Mouse (Mus musculus) layer of hippocampus, postnatal 36 days (tissue): ENCODE data around the gene Gm11115. TPM values are rescaled to one million over a fixed set of nuclear protein-coding genes. Genes with fewer than 3 reads are reported as not detected.

Experiments
- DNase-seq, 2 experiments: peaks; one replicate each; pipeline ENCODE4 v3.0.0; 2022
- total RNA-seq, 2 experiments: library from RNA; stranded (reverse); gene quantifications; 2 replicates each; pipeline ENCODE4 v1.2.3; 2021

Gene Gm11115
- not detected for total RNA-seq

DNA sequence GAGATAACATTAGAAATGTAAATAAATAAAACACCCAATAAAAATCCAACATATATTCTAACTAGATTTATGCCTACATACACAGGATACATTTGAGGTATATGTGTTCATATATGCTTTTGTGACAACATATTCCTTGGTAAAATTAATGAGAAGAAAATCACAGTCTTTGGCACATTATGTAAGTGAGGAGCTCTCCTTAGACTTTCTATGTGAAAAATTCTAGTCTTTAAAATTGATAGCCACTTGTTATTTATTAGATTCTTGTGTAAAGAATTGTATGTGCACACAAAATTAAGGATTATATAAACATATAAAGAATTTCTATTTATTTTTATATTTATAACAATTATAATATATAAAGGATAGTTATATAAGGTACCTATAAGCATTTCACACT is at the start of gene Gm11115:
Gene Gm11115 (minus strand): TSS at position 101 of the 400 bp plus-strand sequence.
- no peak for DNase-seq

DNA sequence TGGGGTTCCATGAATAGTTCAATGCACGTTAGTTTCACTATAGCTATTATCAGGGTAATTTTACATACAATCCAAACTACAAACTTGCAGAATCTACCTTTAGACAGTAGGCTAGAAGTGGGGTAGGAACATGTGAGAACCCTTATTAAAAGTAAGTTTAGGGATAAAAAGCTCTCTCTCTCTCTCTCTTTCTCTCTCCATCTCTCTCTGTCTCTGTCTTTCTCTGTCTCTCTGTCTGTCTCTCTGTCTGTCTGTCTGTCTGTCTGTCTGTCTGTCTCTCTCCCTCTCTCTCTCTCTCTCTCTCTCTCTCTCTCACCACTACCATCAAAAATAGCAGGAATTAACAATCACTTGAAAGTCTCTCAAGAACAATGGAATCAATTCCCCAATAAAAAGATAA is 42.5 kb downstream of the Gm11115 start, which contains the start of gene Gm11116:
Gene Gm11116 (minus strand): TSS at position 101 of the 400 bp plus-strand sequence.
- no peak for DNase-seq

Other genes with a start within 250 kb of the Gm11115 start
- not detected for gene Csn3, start 228.5 kb downstream of the Gm11115 start, total RNA-seq
- not detected for gene 2310003L06Rik, start 184.6 kb downstream of the Gm11115 start, total RNA-seq
- not detected for gene Gm28434, start 184.6 kb downstream of the Gm11115 start, total RNA-seq
- not detected for gene Cabs1, start 174.7 kb downstream of the Gm11115 start, total RNA-seq
- not detected for gene Smr3a, start 151.6 kb downstream of the Gm11115 start, total RNA-seq
- gene Smr2, start 67.5 kb downstream of the Gm11115 start, total RNA-seq, result not detected
- gene Gm11116, start 42.6 kb downstream of the Gm11115 start, total RNA-seq, result not detected
- not detected for gene Gm7714, start 114.8 kb upstream of the Gm11115 start, total RNA-seq
- gene Prol1, start 163.2 kb upstream of the Gm11115 start, total RNA-seq, result not detected
- not detected for gene Amtn, start 222.0 kb upstream of the Gm11115 start, total RNA-seq